Mouse (Mus musculus): ENCODE measurements around the gene Tex101. TPM values are rescaled to one million over a fixed set of nuclear protein-coding genes. Genes with fewer than 3 reads are reported as not detected.

Tex101 gene
- polyA plus RNA-seq (2014; fragmentation: Illumina TruSeq; extraction: RNeasy Lipid Tissue Mini Kit (QIAGEN cat#74804); ENCODE audit: low read depth, low replicate concordance) = not detected

GRCm38 (mm10) chr7:24676575-24676974 lies at the start of gene Tex101:
TSS of gene Tex101 (minus strand) at chr7:24676675.

GRCm38 (mm10) chr7:24708832-24709292 lies 32.4 kb upstream of the Tex101 start, which contains the start of gene BC049730:
TSS of gene BC049730 (plus strand) at chr7:24709242.

GRCm38 (mm10) chr7:24636264-24636663 lies 40.2 kb downstream of the Tex101 start, which contains the start of gene Lypd3:
TSS of gene Lypd3 (plus strand) at chr7:24636550.

Other genes with a start within 250 kb of the Tex101 start
- not detected for gene Irgc1, start 224.4 kb downstream of the Tex101 start, polyA plus RNA-seq (2014; fragmentation: Illumina TruSeq; extraction: RNeasy Lipid Tissue Mini Kit (QIAGEN cat#74804); ENCODE audit: low read depth, low replicate concordance)
- 4.3 TPM for gene Plaur, start 214.2 kb downstream of the Tex101 start, polyA plus RNA-seq (2014; fragmentation: Illumina TruSeq; extraction: RNeasy Lipid Tissue Mini Kit (QIAGEN cat#74804); ENCODE audit: low read depth, low replicate concordance)
- gene Cadm4, start 194.7 kb downstream of the Tex101 start, polyA plus RNA-seq (2014; fragmentation: Illumina TruSeq; extraction: RNeasy Lipid Tissue Mini Kit (QIAGEN cat#74804); ENCODE audit: low read depth, low replicate concordance) = 12.1 TPM
- 12.5 TPM for gene Zfp428, start 169.7 kb downstream of the Tex101 start, polyA plus RNA-seq (2014; fragmentation: Illumina TruSeq; extraction: RNeasy Lipid Tissue Mini Kit (QIAGEN cat#74804); ENCODE audit: low read depth, low replicate concordance)
- gene AC161166.1, start 164.2 kb downstream of the Tex101 start, polyA plus RNA-seq (2014; fragmentation: Illumina TruSeq; extraction: RNeasy Lipid Tissue Mini Kit (QIAGEN cat#74804); ENCODE audit: low read depth, low replicate concordance) = not detected
- 12.9 TPM for gene Irgq, start 146.0 kb downstream of the Tex101 start, polyA plus RNA-seq (2014; fragmentation: Illumina TruSeq; extraction: RNeasy Lipid Tissue Mini Kit (QIAGEN cat#74804); ENCODE audit: low read depth, low replicate concordance)
- gene Pinlyp, start 130.6 kb downstream of the Tex101 start, polyA plus RNA-seq (2014; fragmentation: Illumina TruSeq; extraction: RNeasy Lipid Tissue Mini Kit (QIAGEN cat#74804); ENCODE audit: low read depth, low replicate concordance) = not detected
- 29.0 TPM for gene Xrcc1, start 130.4 kb downstream of the Tex101 start, polyA plus RNA-seq (2014; fragmentation: Illumina TruSeq; extraction: RNeasy Lipid Tissue Mini Kit (QIAGEN cat#74804); ENCODE audit: low read depth, low replicate concordance)
- 32.6 TPM for gene Ethe1, start 89.1 kb downstream of the Tex101 start, polyA plus RNA-seq (2014; fragmentation: Illumina TruSeq; extraction: RNeasy Lipid Tissue Mini Kit (QIAGEN cat#74804); ENCODE audit: low read depth, low replicate concordance)
- gene Zfp575, start 89.0 kb downstream of the Tex101 start, polyA plus RNA-seq (2014; fragmentation: Illumina TruSeq; extraction: RNeasy Lipid Tissue Mini Kit (QIAGEN cat#74804); ENCODE audit: low read depth, low replicate concordance) = not detected
- gene Phldb3, start 65.9 kb downstream of the Tex101 start, polyA plus RNA-seq (2014; fragmentation: Illumina TruSeq; extraction: RNeasy Lipid Tissue Mini Kit (QIAGEN cat#74804); ENCODE audit: low read depth, low replicate concordance) = not detected
- not detected for gene Lypd3, start 40.1 kb downstream of the Tex101 start, polyA plus RNA-seq (2014; fragmentation: Illumina TruSeq; extraction: RNeasy Lipid Tissue Mini Kit (QIAGEN cat#74804); ENCODE audit: low read depth, low replicate concordance)
- gene BC049730, start 32.6 kb upstream of the Tex101 start, polyA plus RNA-seq (2014; fragmentation: Illumina TruSeq; extraction: RNeasy Lipid Tissue Mini Kit (QIAGEN cat#74804); ENCODE audit: low read depth, low replicate concordance) = not detected
- not detected for gene Gm4763, start 50.2 kb upstream of the Tex101 start, polyA plus RNA-seq (2014; fragmentation: Illumina TruSeq; extraction: RNeasy Lipid Tissue Mini Kit (QIAGEN cat#74804); ENCODE audit: low read depth, low replicate concordance)
- gene Cd177, start 83.6 kb upstream of the Tex101 start, polyA plus RNA-seq (2014; fragmentation: Illumina TruSeq; extraction: RNeasy Lipid Tissue Mini Kit (QIAGEN cat#74804); ENCODE audit: low read depth, low replicate concordance) = not detected
- gene Ceacam10, start 100.5 kb upstream of the Tex101 start, polyA plus RNA-seq (2014; fragmentation: Illumina TruSeq; extraction: RNeasy Lipid Tissue Mini Kit (QIAGEN cat#74804); ENCODE audit: low read depth, low replicate concordance) = not detected
- gene Gm9844, start 185.5 kb upstream of the Tex101 start, polyA plus RNA-seq (2014; fragmentation: Illumina TruSeq; extraction: RNeasy Lipid Tissue Mini Kit (QIAGEN cat#74804); ENCODE audit: low read depth, low replicate concordance) = 1.5 TPM
- gene Lypd4, start 193.3 kb upstream of the Tex101 start, polyA plus RNA-seq (2014; fragmentation: Illumina TruSeq; extraction: RNeasy Lipid Tissue Mini Kit (QIAGEN cat#74804); ENCODE audit: low read depth, low replicate concordance) = not detected
- not detected for gene Dmrtc2, start 193.4 kb upstream of the Tex101 start, polyA plus RNA-seq (2014; fragmentation: Illumina TruSeq; extraction: RNeasy Lipid Tissue Mini Kit (QIAGEN cat#74804); ENCODE audit: low read depth, low replicate concordance)
- gene Rps19, start 207.7 kb upstream of the Tex101 start, polyA plus RNA-seq (2014; fragmentation: Illumina TruSeq; extraction: RNeasy Lipid Tissue Mini Kit (QIAGEN cat#74804); ENCODE audit: low read depth, low replicate concordance) = 531 TPM
- gene Cd79a, start 220.7 kb upstream of the Tex101 start, polyA plus RNA-seq (2014; fragmentation: Illumina TruSeq; extraction: RNeasy Lipid Tissue Mini Kit (QIAGEN cat#74804); ENCODE audit: low read depth, low replicate concordance) = 0.84 TPM
- 60.8 TPM for gene Arhgef1, start 226.2 kb upstream of the Tex101 start, polyA plus RNA-seq (2014; fragmentation: Illumina TruSeq; extraction: RNeasy Lipid Tissue Mini Kit (QIAGEN cat#74804); ENCODE audit: low read depth, low replicate concordance)